Mouse (Mus musculus) CD4-positive naive resting alpha-beta T cell, adult 57 days (primary cell): ENCODE results near the gene Rps6kc1. TPM values are rescaled to one million over a fixed set of nuclear protein-coding genes. Genes with fewer than 3 reads are reported as not detected.

Experiments used
- total RNA-seq: library from RNA; stranded (reverse); gene quantifications from one replicate; pipeline ENCODE4 v1.2.4, GENCODE M21; 2023

Rps6kc1 gene
- 12.6 TPM for total RNA-seq

DNA sequence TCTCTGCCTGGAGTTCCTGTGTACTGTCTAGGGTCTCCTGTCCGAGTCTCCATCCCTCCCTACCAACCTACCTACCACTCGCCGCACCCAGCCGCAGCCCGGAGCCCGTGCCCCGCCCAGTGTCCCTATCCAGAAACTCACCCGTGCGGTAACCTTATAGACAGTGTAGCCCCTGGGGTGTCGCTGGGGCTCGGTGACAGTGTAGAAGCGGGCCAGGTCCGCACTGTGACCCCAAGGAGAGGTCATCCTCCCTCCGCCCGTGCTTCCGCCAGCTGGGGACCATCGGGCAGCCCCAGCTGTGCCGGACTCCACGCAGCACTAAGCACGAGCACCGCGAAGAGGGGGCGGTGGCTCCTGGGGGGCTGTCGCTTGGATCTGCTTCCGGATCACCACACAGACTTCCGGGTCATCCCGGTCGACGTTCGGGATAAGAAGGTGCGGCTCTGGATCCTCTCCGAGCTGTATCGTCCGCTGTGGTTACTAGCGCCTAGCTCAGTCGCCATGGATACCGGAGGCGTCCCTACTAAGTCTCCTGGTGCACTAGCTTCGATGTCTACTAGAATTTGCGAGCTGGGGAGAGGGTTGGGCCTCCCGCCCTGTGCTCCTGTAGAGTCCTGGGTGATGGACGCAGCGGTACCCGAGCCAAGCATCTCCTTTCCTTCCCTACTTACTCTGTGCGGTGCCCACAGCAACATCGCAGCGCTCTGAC, at the start of gene Rps6kc1:
Gene Rps6kc1, minus strand, starts transcription at position 356 of the 709 bp plus-strand sequence.

DNA sequence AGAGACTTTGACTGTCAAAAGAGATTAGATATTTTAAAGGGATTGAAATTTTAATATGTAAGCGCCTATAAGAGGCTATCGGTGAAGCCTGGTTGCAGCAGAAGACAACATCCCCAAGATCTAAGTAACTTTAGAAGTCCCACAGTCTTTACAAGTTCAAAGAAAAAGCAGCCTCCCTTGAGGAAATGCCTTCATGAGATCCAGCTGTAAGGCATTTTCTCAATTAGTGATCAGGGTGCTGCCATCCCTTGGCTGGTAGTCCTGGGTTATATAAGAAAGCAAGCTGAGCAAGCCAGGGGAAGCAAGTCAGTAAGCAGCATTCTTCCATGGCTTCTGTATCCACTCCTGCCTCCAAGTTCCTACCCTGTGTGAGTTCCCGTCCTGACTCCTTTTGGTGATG, 13.2 kb upstream of the Rps6kc1 start, which contains the start of gene Angel2:
Gene Angel2, plus strand, starts transcription at position 301 of the 400 bp plus-strand sequence.

Other genes starting within 250 kb of the Rps6kc1 start
- 66.6 TPM for gene Angel2, start 13.3 kb upstream of the Rps6kc1 start, total RNA-seq
- not detected for gene Vash2, start 67.5 kb upstream of the Rps6kc1 start, total RNA-seq
- gene Flvcr1, start 114.4 kb upstream of the Rps6kc1 start, total RNA-seq, result 33.3 TPM
- gene Spata45, start 124.9 kb upstream of the Rps6kc1 start, total RNA-seq, result not detected
- gene Tatdn3, start 151.2 kb upstream of the Rps6kc1 start, total RNA-seq, result 11.8 TPM
- gene Nsl1, start 151.2 kb upstream of the Rps6kc1 start, total RNA-seq, result 0.83 TPM
- not detected for gene Batf3, start 186.1 kb upstream of the Rps6kc1 start, total RNA-seq